Mouse (Mus musculus): Measurements from ENCODE around the gene Tspan5. TPM values are rescaled to one million over a fixed set of nuclear protein-coding genes. Genes with fewer than 3 reads are reported as not detected.
A peak's percentile ranks its signal among the peaks of the same experiment; 100 is the strongest.

Tspan5 gene
- polyA plus RNA-seq, 1 experiment from 2014 or later: 38.7 TPM

GRCm38 (mm10) chr3:138770650-138771331 lies 28.8 kb downstream of the Tspan5 start:
- H3K4me1 ChIP-seq (ENCODE audit: control insufficient read depth, insufficient read depth, low read length): peaks cover 14% of the 10 kb centered on the region
- H3K9me3 ChIP-seq (ENCODE audit: control insufficient read depth, low read length): no peaks in the 10 kb centered on the region
- no peak overlapping the region for H3K9ac ChIP-seq (ENCODE audit: low read depth, low read length)
- ATAC-seq (ENCODE audit: low read depth) (no peak), DNase-seq (ENCODE audit: low spot score) (no peak)
- H3K36me3 ChIP-seq (ENCODE audit: control insufficient read depth, insufficient read depth, low read length): no peaks in the 10 kb centered on the region
- no peak overlapping the region for H3K27ac ChIP-seq (replicated peaks; ENCODE audit: low read depth, low read length)
- 76% methylated on average over 10 of the region's 10 CpGs for WGBS
- H3K27me3 ChIP-seq (replicated peaks; ENCODE audit: control insufficient read depth, insufficient read depth, low read length): no peaks in the 10 kb centered on the region
- H3K4me2 ChIP-seq (ENCODE audit: low read depth, low read length): no peak overlapping the region
- no peak overlapping the region for H3K4me3 ChIP-seq (ENCODE audit: low read depth, low read length)

- Histone ChIP-seq H3K4me1 (ENCODE audit: control insufficient read depth, insufficient read depth, low read length) (peaks cover 14% of the 10 kb centered on the region), H3K4me3 (ENCODE audit: low read depth, low read length) (no peak overlapping the region), H3K36me3 (ENCODE audit: control insufficient read depth, insufficient read depth, low read length) (no peaks in the 10 kb centered on the region), H3K9ac (ENCODE audit: low read depth, low read length) (no peak overlapping the region), H3K27ac (replicated peaks; ENCODE audit: low read depth, low read length) (no peak overlapping the region), H3K27me3 (replicated peaks; ENCODE audit: control insufficient read depth, insufficient read depth, low read length) (no peaks in the 10 kb centered on the region), H3K4me2 (ENCODE audit: low read depth, low read length) (no peak overlapping the region), H3K9me3 (ENCODE audit: control insufficient read depth, low read length) (no peaks in the 10 kb centered on the region)
- 82% methylated on average over 12 of the region's 12 CpGs for WGBS
- ATAC-seq (ENCODE audit: low read depth): no peak
- no peak for DNase-seq (ENCODE audit: low spot score)
Measured at GRCm38 (mm10) chr3:138771549-138772333, 29.7 kb downstream of the Tspan5 start.

GRCm38 (mm10) chr3:138773871-138774606 lies 32.0 kb downstream of the Tspan5 start:
- Histone ChIP-seq H3K27me3 (replicated peaks; ENCODE audit: control insufficient read depth, insufficient read depth, low read length) (no peaks in the 10 kb centered on the region), H3K9ac (ENCODE audit: low read depth, low read length) (no peak overlapping the region), H3K4me3 (ENCODE audit: low read depth, low read length) (no peak overlapping the region), H3K27ac (replicated peaks; ENCODE audit: low read depth, low read length) (peak overlapping the region; percentile 61), H3K4me1 (ENCODE audit: control insufficient read depth, insufficient read depth, low read length) (peaks cover 17% of the 10 kb centered on the region), H3K9me3 (ENCODE audit: control insufficient read depth, low read length) (no peaks in the 10 kb centered on the region), H3K4me2 (ENCODE audit: low read depth, low read length) (no peak overlapping the region), H3K36me3 (ENCODE audit: control insufficient read depth, insufficient read depth, low read length) (no peaks in the 10 kb centered on the region)
- DNase-seq (ENCODE audit: low spot score): peak; percentile 50
- peak; percentile 11; the same call in 1 of the 2 replicates for ATAC-seq (ENCODE audit: low read depth)
- 38% methylated on average over 9 of the region's 9 CpGs for WGBS

- Histone ChIP-seq H3K27ac (replicated peaks; ENCODE audit: low read depth, low read length) (no peak overlapping the region; the same call in 1 of the 2 replicates), H3K36me3 (ENCODE audit: control insufficient read depth, insufficient read depth, low read length) (no peaks in the 10 kb centered on the region), H3K4me2 (ENCODE audit: low read depth, low read length) (no peak overlapping the region), H3K4me1 (ENCODE audit: control insufficient read depth, insufficient read depth, low read length) (peaks cover 19% of the 10 kb centered on the region), H3K27me3 (replicated peaks; ENCODE audit: control insufficient read depth, insufficient read depth, low read length) (no peaks in the 10 kb centered on the region), H3K9ac (ENCODE audit: low read depth, low read length) (no peak overlapping the region), H3K9me3 (ENCODE audit: control insufficient read depth, low read length) (no peaks in the 10 kb centered on the region), H3K4me3 (ENCODE audit: low read depth, low read length) (no peak overlapping the region)
- DNase-seq (ENCODE audit: low spot score) (peak; percentile 81), ATAC-seq (ENCODE audit: low read depth) (peak; percentile 58)
- 43% methylated on average over 4 of the region's 4 CpGs for WGBS
Measured at GRCm38 (mm10) chr3:138774607-138774943, 32.6 kb downstream of the Tspan5 start.

- Histone ChIP-seq H3K36me3 (ENCODE audit: control insufficient read depth, insufficient read depth, low read length) (no peaks in the 10 kb centered on the region), H3K27me3 (replicated peaks; ENCODE audit: control insufficient read depth, insufficient read depth, low read length) (no peaks in the 10 kb centered on the region), H3K9me3 (ENCODE audit: control insufficient read depth, low read length) (no peaks in the 10 kb centered on the region), H3K4me3 (ENCODE audit: low read depth, low read length) (no peak overlapping the region), H3K9ac (ENCODE audit: low read depth, low read length) (no peak overlapping the region), H3K4me1 (ENCODE audit: control insufficient read depth, insufficient read depth, low read length) (peaks cover 22% of the 10 kb centered on the region), H3K27ac (replicated peaks; ENCODE audit: low read depth, low read length) (no peak overlapping the region), H3K4me2 (ENCODE audit: low read depth, low read length) (no peak overlapping the region)
- ATAC-seq (ENCODE audit: low read depth) (no peak), DNase-seq (ENCODE audit: low spot score) (no peak)
- WGBS: 68% methylated on average over 7 of the region's 7 CpGs
Measured at GRCm38 (mm10) chr3:138775926-138776715, 34.1 kb downstream of the Tspan5 start.

GRCm38 (mm10) chr3:138781492-138781891 lies 39.5 kb downstream of the Tspan5 start:
- DNase-seq (ENCODE audit: low spot score) (no peak), ATAC-seq (ENCODE audit: low read depth) (no peak)
- Histone ChIP-seq H3K4me3 (ENCODE audit: low read depth, low read length) (no peak overlapping the region), H3K9me3 (ENCODE audit: control insufficient read depth, low read length) (no peaks in the 10 kb centered on the region), H3K4me1 (ENCODE audit: control insufficient read depth, insufficient read depth, low read length) (peaks cover 30% of the 10 kb centered on the region), H3K4me2 (ENCODE audit: low read depth, low read length) (no peak overlapping the region), H3K36me3 (ENCODE audit: control insufficient read depth, insufficient read depth, low read length) (no peaks in the 10 kb centered on the region), H3K9ac (ENCODE audit: low read depth, low read length) (no peak overlapping the region), H3K27me3 (replicated peaks; ENCODE audit: control insufficient read depth, insufficient read depth, low read length) (no peaks in the 10 kb centered on the region), H3K27ac (replicated peaks; ENCODE audit: low read depth, low read length) (no peak overlapping the region)
- WGBS: 69% methylated on average over 9 of the region's 9 CpGs

GRCm38 (mm10) chr3:138783859-138784640 lies 42.1 kb downstream of the Tspan5 start:
- 82% methylated on average over 19 of the region's 19 CpGs for WGBS
- ATAC-seq (ENCODE audit: low read depth): peak; percentile 35; the same call in 1 of the 2 replicates
- no peak overlapping the region for H3K27ac ChIP-seq (replicated peaks; ENCODE audit: low read depth, low read length)

More at GRCm38 (mm10) chr3:138783859-138784640, 42.1 kb downstream of the Tspan5 start:
- no peaks in the 10 kb centered on the region for H3K9me3 ChIP-seq (ENCODE audit: control insufficient read depth, low read length)
- H3K9ac ChIP-seq (ENCODE audit: low read depth, low read length): no peak overlapping the region
- H3K27me3 ChIP-seq (replicated peaks; ENCODE audit: control insufficient read depth, insufficient read depth, low read length): no peaks in the 10 kb centered on the region
- DNase-seq (ENCODE audit: low spot score): peak; percentile 48
- H3K4me3 ChIP-seq (ENCODE audit: low read depth, low read length): no peak overlapping the region
- H3K36me3 ChIP-seq (ENCODE audit: control insufficient read depth, insufficient read depth, low read length): no peaks in the 10 kb centered on the region
- peaks cover 27% of the 10 kb centered on the region for H3K4me1 ChIP-seq (ENCODE audit: control insufficient read depth, insufficient read depth, low read length)
- H3K4me2 ChIP-seq (ENCODE audit: low read depth, low read length): no peak overlapping the region
